Mouse (Mus musculus): Measurements from ENCODE around the gene Dok5. TPM values are rescaled to one million over a fixed set of nuclear protein-coding genes. Genes with fewer than 3 reads are reported as not detected.

Dok5 gene
- polyA plus RNA-seq, 1 experiment: 0.02 TPM

DNA sequence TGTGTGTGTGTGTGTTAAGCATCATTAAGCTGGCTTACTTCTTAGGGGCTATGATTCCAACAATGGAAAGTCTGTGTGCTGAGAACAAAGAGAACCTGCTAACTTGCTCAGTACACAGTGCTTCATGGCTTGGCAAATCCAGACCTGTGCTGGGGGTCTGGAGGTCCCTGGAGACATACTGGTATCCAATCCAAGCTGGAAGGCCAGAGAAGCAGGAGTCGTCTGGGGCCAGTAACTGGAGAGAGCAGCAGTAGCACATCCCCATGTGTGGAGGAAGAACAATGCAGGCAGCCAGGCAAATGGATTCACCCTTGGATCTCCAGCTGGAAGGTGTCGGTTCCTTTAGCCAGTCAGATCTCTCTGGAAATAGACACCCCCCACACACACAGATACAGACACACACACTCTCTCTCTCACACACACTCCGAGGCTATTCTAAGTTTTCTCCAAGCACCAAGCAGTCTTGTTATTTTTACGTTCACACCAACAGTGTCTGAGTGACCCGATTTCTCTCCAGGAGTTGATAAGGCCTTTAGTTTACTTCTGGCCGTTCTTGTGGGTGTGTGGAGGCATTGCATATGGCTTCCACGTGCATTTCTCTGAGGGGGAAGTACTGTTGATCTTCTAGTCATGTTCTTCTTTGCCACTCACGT is 8.2 kb downstream of the Dok5 start:
- Histone ChIP-seq H3K79me2 (ENCODE audit: control insufficient read depth, insufficient read depth) (no peaks in the 10 kb centered on the region), H3K4me3 (no peak overlapping the region), H3ac (ENCODE audit: control insufficient read depth, insufficient read length) (no peak overlapping the region), H3K27me3 (ENCODE audit: control insufficient read depth, insufficient read depth, insufficient read length) (no peaks in the 10 kb centered on the region), H3K36me3 (ENCODE audit: control insufficient read depth, insufficient read depth) (no peaks in the 10 kb centered on the region), H3K4me2 (ENCODE audit: low read depth) (no peak overlapping the region)
- TF ChIP-seq MYOG (IDR thresholded peaks at IDR 0.05; ENCODE audit: control insufficient read depth in 1 of 3, insufficient read depth in 1 of 3, insufficient read length in 2 of 3, low read depth in 2 of 3) (no peak), MAX (IDR thresholded peaks at IDR 0.05; ENCODE audit: low read depth) (no peak), TCF3 (IDR thresholded peaks at IDR 0.05; ENCODE audit: insufficient read length, low read depth) (no peak), POLR2AphosphoS2 (IDR thresholded peaks at IDR 0.05; ENCODE audit: insufficient read length, low read depth) (no peak), USF1 (IDR thresholded peaks at IDR 0.05; ENCODE audit: low read depth) (no peak), MYOD1 (IDR thresholded peaks at IDR 0.05; ENCODE audit: control insufficient read depth in 1 of 3, insufficient read length in 2 of 3, low read depth in 2 of 3) (no peak), SRF (IDR thresholded peaks at IDR 0.05; ENCODE audit: control insufficient read depth, insufficient read length, low read depth) (no peak), E2F4 (IDR thresholded peaks at IDR 0.05; ENCODE audit: insufficient read depth) (no peak), CEBPB (IDR thresholded peaks at IDR 0.05; ENCODE audit: insufficient read depth, poor library complexity, severe bottlenecking) (no peak), TCF12 (IDR thresholded peaks at IDR 0.05; ENCODE audit: insufficient read depth, poor library complexity, severe bottlenecking) (no peak)

DNA sequence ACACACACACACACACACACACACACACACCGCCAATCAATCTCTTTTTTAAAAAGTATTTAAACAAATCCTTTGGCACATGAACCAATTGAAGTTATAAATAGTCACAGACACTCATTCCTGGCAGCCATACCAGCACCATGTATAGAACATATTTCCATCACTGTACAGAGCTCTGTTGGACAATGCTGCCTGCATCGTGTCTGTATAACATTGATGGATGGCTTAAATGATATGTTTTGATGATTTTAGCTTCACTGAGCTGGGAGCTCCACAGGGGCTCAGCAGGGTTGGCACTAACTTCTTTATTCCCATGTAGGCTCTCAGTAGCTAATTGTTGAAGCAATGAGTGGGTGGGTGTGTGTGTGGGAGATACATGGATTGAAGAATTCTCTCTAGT is 11.9 kb downstream of the Dok5 start:
- Histone ChIP-seq H3ac (ENCODE audit: control insufficient read depth, insufficient read length) (no peak overlapping the region), H3K79me2 (ENCODE audit: control insufficient read depth, insufficient read depth) (no peaks in the 10 kb centered on the region), H3K4me3 (no peak overlapping the region), H3K4me2 (ENCODE audit: low read depth) (no peak overlapping the region), H3K36me3 (ENCODE audit: control insufficient read depth, insufficient read depth) (no peaks in the 10 kb centered on the region), H3K27me3 (ENCODE audit: control insufficient read depth, insufficient read depth, insufficient read length) (no peaks in the 10 kb centered on the region)
- TF ChIP-seq TCF12 (IDR thresholded peaks at IDR 0.05; ENCODE audit: insufficient read depth, poor library complexity, severe bottlenecking): no peak
- no peak for TF ChIP-seq SRF (IDR thresholded peaks at IDR 0.05; ENCODE audit: control insufficient read depth, insufficient read length, low read depth)
- no peak for TF ChIP-seq POLR2AphosphoS2 (IDR thresholded peaks at IDR 0.05; ENCODE audit: insufficient read length, low read depth)
- no peak for TF ChIP-seq MYOG (IDR thresholded peaks at IDR 0.05; ENCODE audit: control insufficient read depth in 1 of 3, insufficient read depth in 1 of 3, insufficient read length in 2 of 3, low read depth in 2 of 3)
- TF ChIP-seq TCF3 (IDR thresholded peaks at IDR 0.05; ENCODE audit: insufficient read length, low read depth): no peak
- TF ChIP-seq MYOD1 (IDR thresholded peaks at IDR 0.05; ENCODE audit: control insufficient read depth in 1 of 3, insufficient read length in 2 of 3, low read depth in 2 of 3): no peak
- no peak for TF ChIP-seq USF1 (IDR thresholded peaks at IDR 0.05; ENCODE audit: low read depth)
- no peak for TF ChIP-seq CEBPB (IDR thresholded peaks at IDR 0.05; ENCODE audit: insufficient read depth, poor library complexity, severe bottlenecking)
- TF ChIP-seq REST (IDR thresholded peaks at IDR 0.05; ENCODE audit: insufficient read depth, insufficient read length): no peak
- TF ChIP-seq POLR2A (IDR thresholded peaks at IDR 0.05; ENCODE audit: insufficient read length, low read depth): no peak
- no peak for TF ChIP-seq E2F4 (IDR thresholded peaks at IDR 0.05; ENCODE audit: insufficient read depth)
- TF ChIP-seq MAX (IDR thresholded peaks at IDR 0.05; ENCODE audit: low read depth): no peak

DNA sequence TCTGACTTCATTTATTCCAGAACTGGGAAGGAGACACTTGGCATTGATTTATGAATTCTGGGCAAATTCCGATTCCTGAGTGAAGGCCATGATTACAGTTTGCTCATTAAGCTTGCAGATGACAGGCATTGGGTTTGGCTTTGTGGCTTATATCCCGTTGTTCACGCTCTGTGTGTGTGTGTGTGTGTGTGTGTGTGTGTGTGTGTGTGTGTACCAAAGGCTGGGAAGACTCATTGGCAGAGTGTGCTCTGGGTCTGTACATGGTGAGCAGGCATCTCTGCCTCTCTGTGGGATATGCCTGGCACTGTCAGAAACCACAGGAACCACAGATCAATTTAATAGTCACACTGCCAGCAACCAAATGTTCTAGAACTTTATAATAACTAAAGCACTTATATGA is 17.3 kb downstream of the Dok5 start:
- Histone ChIP-seq H3K36me3 (ENCODE audit: control insufficient read depth, insufficient read depth) (no peaks in the 10 kb centered on the region), H3K4me2 (ENCODE audit: low read depth) (no peak overlapping the region), H3K79me2 (ENCODE audit: control insufficient read depth, insufficient read depth) (no peaks in the 10 kb centered on the region), H3K4me3 (no peak overlapping the region), H3ac (ENCODE audit: control insufficient read depth, insufficient read length) (no peak overlapping the region), H3K27me3 (ENCODE audit: control insufficient read depth, insufficient read depth, insufficient read length) (no peaks in the 10 kb centered on the region)
- TF ChIP-seq SRF (IDR thresholded peaks at IDR 0.05; ENCODE audit: control insufficient read depth, insufficient read length, low read depth) (no peak), USF1 (IDR thresholded peaks at IDR 0.05; ENCODE audit: low read depth) (no peak), REST (IDR thresholded peaks at IDR 0.05; ENCODE audit: insufficient read depth, insufficient read length) (no peak), POLR2A (IDR thresholded peaks at IDR 0.05; ENCODE audit: insufficient read length, low read depth) (no peak), MAX (IDR thresholded peaks at IDR 0.05; ENCODE audit: low read depth) (no peak), TCF3 (IDR thresholded peaks at IDR 0.05; ENCODE audit: insufficient read length, low read depth) (no peak), CEBPB (IDR thresholded peaks at IDR 0.05; ENCODE audit: insufficient read depth, poor library complexity, severe bottlenecking) (no peak), TCF12 (IDR thresholded peaks at IDR 0.05; ENCODE audit: insufficient read depth, poor library complexity, severe bottlenecking) (no peak), MYOD1 (IDR thresholded peaks at IDR 0.05; ENCODE audit: control insufficient read depth in 1 of 3, insufficient read length in 2 of 3, low read depth in 2 of 3) (no peak), E2F4 (IDR thresholded peaks at IDR 0.05; ENCODE audit: insufficient read depth) (no peak), MYOG (IDR thresholded peaks at IDR 0.05; ENCODE audit: control insufficient read depth in 1 of 3, insufficient read depth in 1 of 3, insufficient read length in 2 of 3, low read depth in 2 of 3) (no peak), POLR2AphosphoS2 (IDR thresholded peaks at IDR 0.05; ENCODE audit: insufficient read length, low read depth) (no peak)

DNA sequence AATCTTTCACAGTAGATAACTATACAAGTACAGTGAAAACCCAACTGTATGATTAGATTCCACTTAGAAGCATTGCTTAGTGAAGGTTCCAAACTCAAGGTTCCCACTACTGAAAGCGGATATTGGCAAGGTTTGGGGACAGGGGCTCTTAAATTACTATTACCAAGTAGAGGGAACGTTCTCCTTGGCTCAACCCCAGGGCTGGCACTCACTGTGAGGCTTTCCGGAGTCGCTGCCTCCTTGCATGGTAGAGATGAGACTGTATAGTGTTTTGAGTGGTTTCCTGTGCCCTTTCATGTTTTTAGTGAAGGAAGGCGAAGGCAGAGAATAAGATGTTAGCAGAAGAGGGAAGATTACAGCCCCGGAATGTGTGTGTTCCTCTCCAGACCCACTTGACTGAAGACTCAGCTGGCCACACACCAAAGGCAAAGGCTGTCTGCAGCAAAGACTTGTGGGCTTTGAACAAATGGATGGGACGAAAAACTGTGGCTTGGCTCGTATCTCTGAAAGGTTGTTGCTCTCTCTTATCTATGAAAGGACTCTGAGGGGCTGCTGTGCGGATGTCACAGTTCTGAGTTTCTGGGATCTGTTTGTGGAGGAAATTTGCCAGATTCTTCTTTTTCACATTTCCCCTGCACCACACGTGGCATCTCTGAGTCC is 20.7 kb downstream of the Dok5 start:
- Histone ChIP-seq H3K4me3 (no peak overlapping the region), H3K79me2 (ENCODE audit: control insufficient read depth, insufficient read depth) (no peaks in the 10 kb centered on the region), H3K4me2 (ENCODE audit: low read depth) (no peak overlapping the region), H3ac (ENCODE audit: control insufficient read depth, insufficient read length) (no peak overlapping the region), H3K27me3 (ENCODE audit: control insufficient read depth, insufficient read depth, insufficient read length) (no peaks in the 10 kb centered on the region), H3K36me3 (ENCODE audit: control insufficient read depth, insufficient read depth) (no peaks in the 10 kb centered on the region)
- no peak for TF ChIP-seq MAX (IDR thresholded peaks at IDR 0.05; ENCODE audit: low read depth)
- TF ChIP-seq CEBPB (IDR thresholded peaks at IDR 0.05; ENCODE audit: insufficient read depth, poor library complexity, severe bottlenecking): no peak
- no peak for TF ChIP-seq SRF (IDR thresholded peaks at IDR 0.05; ENCODE audit: control insufficient read depth, insufficient read length, low read depth)
- no peak for TF ChIP-seq USF1 (IDR thresholded peaks at IDR 0.05; ENCODE audit: low read depth)
- TF ChIP-seq MYOG (IDR thresholded peaks at IDR 0.05; ENCODE audit: control insufficient read depth in 1 of 3, insufficient read depth in 1 of 3, insufficient read length in 2 of 3, low read depth in 2 of 3): no peak
- no peak for TF ChIP-seq MYOD1 (IDR thresholded peaks at IDR 0.05; ENCODE audit: control insufficient read depth in 1 of 3, insufficient read length in 2 of 3, low read depth in 2 of 3)
- no peak for TF ChIP-seq TCF12 (IDR thresholded peaks at IDR 0.05; ENCODE audit: insufficient read depth, poor library complexity, severe bottlenecking)
- no peak for TF ChIP-seq REST (IDR thresholded peaks at IDR 0.05; ENCODE audit: insufficient read depth, insufficient read length)
- no peak for TF ChIP-seq E2F4 (IDR thresholded peaks at IDR 0.05; ENCODE audit: insufficient read depth)
- no peak for TF ChIP-seq POLR2A (IDR thresholded peaks at IDR 0.05; ENCODE audit: insufficient read length, low read depth)
- no peak for TF ChIP-seq TCF3 (IDR thresholded peaks at IDR 0.05; ENCODE audit: insufficient read length, low read depth)
- TF ChIP-seq POLR2AphosphoS2 (IDR thresholded peaks at IDR 0.05; ENCODE audit: insufficient read length, low read depth): no peak
